Mouse (Mus musculus) midbrain, postnatal 0 days (tissue): ENCODE results near the gene Lsm3. TPM values are rescaled to one million over a fixed set of nuclear protein-coding genes. Genes with fewer than 3 reads are reported as not detected.
"Not testable (repeated sequence)": the region's sequence is repeated elsewhere in the genome, so short reads cannot be mapped to it uniquely, and the experiment has no call there.

ENCODE experiments used
- ATAC-seq: fragments of 200-750 bp; cut with Nextera tagmentation; 2 replicates; pipeline ENCODE4 v1.8.0; 2017; ENCODE audit warnings: moderate number of reproducible peaks, mild to moderate bottlenecking, moderate TSS enrichment, moderate library complexity; ENCODE audit not compliant: low FRiP score
- DNase-seq: peaks from one replicate; pipeline ENCODE4 v3.0.0-alpha.2; 2015; ENCODE audit warnings: low spot score
- H3K27ac ChIP-seq: fragments of 300-500 bp; sonication (generic); 2 replicates; pipeline ENCODE4 v1.5.1; 2014; ENCODE audit warnings: low read depth, mild to moderate bottlenecking, low read length, mixed read lengths
- H3K27me3 ChIP-seq: fragments of 300-500 bp; sonication (generic); 2 replicates; pipeline ENCODE4 v1.6.1; 2014; ENCODE audit warnings: low read length, control low read depth, mixed read lengths; ENCODE audit not compliant: insufficient read depth
- H3K36me3 ChIP-seq: fragments of 300-500 bp; sonication (generic); 2 replicates; pipeline ENCODE4 v1.6.1; 2014; ENCODE audit warnings: low read length, control low read depth, mixed read lengths; ENCODE audit not compliant: insufficient read depth
- H3K4me1 ChIP-seq: fragments of 300-500 bp; sonication (generic); 2 replicates; pipeline ENCODE4 v1.6.1; 2014; ENCODE audit warnings: mild to moderate bottlenecking, control low read depth, antibody characterized with exemption, low read length, mixed read lengths; ENCODE audit not compliant: insufficient read depth
- H3K4me2 ChIP-seq: fragments of 300-500 bp; sonication (generic); 2 replicates; pipeline ENCODE4 v1.6.1; 2014; ENCODE audit warnings: low read depth, mild to moderate bottlenecking, low read length, mixed read lengths; ENCODE audit not compliant: poor library complexity, severe bottlenecking
- H3K4me3 ChIP-seq: fragments of 300-500 bp; sonication (generic); 2 replicates; pipeline ENCODE4 v1.5.1; 2014; ENCODE audit warnings: low read depth, mild to moderate bottlenecking, low read length, moderate library complexity
- H3K9ac ChIP-seq: fragments of 300-500 bp; sonication (generic); replicated peaks from 2 replicates; pipeline ENCODE4 v1.6.1; 2014; ENCODE audit warnings: mild to moderate bottlenecking, low read length, moderate library complexity, mixed read lengths; ENCODE audit not compliant: poor library complexity, severe bottlenecking
- H3K9me3 ChIP-seq: fragments of 300-500 bp; sonication (generic); 2 replicates; pipeline ENCODE4 v1.6.1; 2016; ENCODE audit warnings: low read length, control low read depth
- CTCF ChIP-seq: IDR thresholded peaks from 2 replicates; pipeline ENCODE4 v1.5.1; 2016; ENCODE audit warnings: antibody characterized with exemption, mild to moderate bottlenecking
- WGBS: fragments of 180-500 bp; shearing (Covaris S2); extraction: QIAGEN DNeasy Blood & Tissue Kit; methylation state at CpG from one replicate; pipeline ENCODE4 v1.1.7; 2014; 5-methylcytosine and 5-hydroxymethylcytosine counted together
- polyA plus RNA-seq: library from polyadenylated mRNA; unstranded; fragments of >200 nt; fragmentation: Nextera tagmentation; extraction: Ambion mirVana; gene quantifications from 2 replicates; pipeline ENCODE4 v1.2.1, GENCODE M21; 2015
- total RNA-seq: library from RNA; depleted of rRNA; stranded (reverse); fragments of >200 nt; gene quantifications from 2 replicates; pipeline ENCODE4 v1.2.3, GENCODE M21; 2014; rRNA removed

The Lsm3 gene
- 38.6 and 53.8 TPM in 2 replicates for total RNA-seq
- 169 and 170 TPM in 2 replicates for polyA plus RNA-seq

DNA sequence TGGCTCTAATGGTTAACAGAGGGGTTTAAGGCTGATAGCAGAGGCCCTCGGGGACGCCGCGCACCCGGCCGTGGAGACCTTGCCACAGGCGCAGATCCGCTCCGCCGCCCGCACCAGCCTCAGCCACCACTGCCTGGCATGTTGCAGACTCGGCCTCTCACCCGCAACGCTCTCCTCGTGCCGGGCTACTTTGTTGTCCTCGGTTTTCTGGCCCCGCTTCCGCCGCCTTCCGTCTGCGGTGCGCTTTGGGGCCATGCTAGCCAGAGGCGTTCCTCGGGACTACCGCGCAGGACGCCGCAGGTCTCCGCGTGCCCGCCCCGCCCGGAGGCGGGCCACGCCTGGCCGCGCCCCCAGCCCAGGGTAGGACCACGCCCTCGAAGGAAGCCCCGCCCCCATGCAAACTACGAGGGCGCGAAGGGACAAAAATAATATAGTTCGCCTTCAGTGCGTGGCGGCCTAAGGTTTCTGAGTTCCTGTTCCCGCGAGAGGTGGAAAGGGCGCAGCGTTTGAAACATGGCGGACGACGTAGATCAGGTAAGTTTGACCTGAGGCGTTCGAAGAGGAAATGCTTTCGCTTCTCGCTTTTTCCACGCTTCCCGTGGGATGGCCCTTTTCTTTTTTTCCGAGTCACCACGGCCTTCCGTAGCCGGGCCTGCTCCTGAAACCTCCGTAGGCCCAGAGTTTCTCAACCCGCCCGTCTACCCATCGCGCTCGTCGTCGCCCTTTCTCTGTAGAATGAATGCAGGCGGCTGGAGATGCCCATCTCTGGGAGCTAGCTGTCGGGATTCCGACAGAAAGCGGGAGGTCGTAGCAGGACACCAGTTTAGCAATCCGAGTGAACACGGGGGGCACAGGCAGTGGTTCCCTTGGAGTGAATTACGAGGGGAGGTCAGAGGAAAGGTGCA is at the start of gene Lsm3, which contains the start of gene Xpc:
Lsm3 (plus strand) TSS at position 384 of the 905 bp plus-strand sequence.
Xpc (minus strand) TSS at position 344 of the 905 bp plus-strand sequence.
- H3K9me3 ChIP-seq: no peaks in the 10 kb centered on the region
- DNase-seq: peak; percentile 96
- WGBS: under 1% methylated on average over 80 of the region's 80 CpGs
- TF ChIP-seq CTCF: peak; percentile 14
- H3K27me3 ChIP-seq: no peaks in the 10 kb centered on the region
- ATAC-seq: peak; percentile 95
- peaks cover 24% of the 10 kb centered on the region for H3K36me3 ChIP-seq
- peak within 1 kb of the TSS; percentile 87 for H3K9ac ChIP-seq
- peak within 1 kb of the TSS; percentile 76 for H3K27ac ChIP-seq
- H3K4me1 ChIP-seq: no peaks in the 10 kb centered on the region
- peak within 1 kb of the TSS; percentile 87 for H3K4me3 ChIP-seq
- H3K4me2 ChIP-seq: peak within 1 kb of the TSS; percentile 87

GRCm38 (mm10) chr6:91467106-91467505 is 48.6 kb upstream of the Lsm3 start:
- no peak for TF ChIP-seq CTCF
- Histone ChIP-seq H3K4me2 (no peak overlapping the region), H3K9me3 (no peaks in the 10 kb centered on the region), H3K27ac (no peak overlapping the region), H3K9ac (no peak overlapping the region), H3K4me1 (peaks cover 3% of the 10 kb centered on the region; the same call in 1 of the 2 replicates), H3K27me3 (no peaks in the 10 kb centered on the region), H3K4me3 (no peak overlapping the region), H3K36me3 (peaks cover 48% of the 10 kb centered on the region)
- 88% methylated on average over 1 of the region's 1 CpGs for WGBS
- ATAC-seq (no peak), DNase-seq (no peak)

- peaks cover 13% of the 10 kb centered on the region for H3K4me1 ChIP-seq
- peaks cover 23% of the 10 kb centered on the region for H3K36me3 ChIP-seq
- no peak for TF ChIP-seq CTCF
- no peak overlapping the region for H3K9ac ChIP-seq
- no peaks in the 10 kb centered on the region for H3K9me3 ChIP-seq
- DNase-seq (no peak), ATAC-seq (no peak)
- no peak overlapping the region for H3K4me2 ChIP-seq
- no peak overlapping the region for H3K4me3 ChIP-seq
- H3K27me3 ChIP-seq: no peaks in the 10 kb centered on the region
- WGBS: 97% methylated on average over 2 of the region's 2 CpGs
- H3K27ac ChIP-seq: no peak overlapping the region
Measured at GRCm38 (mm10) chr6:91470712-91471111, 45.0 kb upstream of the Lsm3 start.

- not testable (repeated sequence) for H3K27me3 ChIP-seq, H3K27ac ChIP-seq, DNase-seq, H3K4me2 ChIP-seq, H3K4me3 ChIP-seq, H3K9ac ChIP-seq, H3K9me3 ChIP-seq, ATAC-seq
- 98% methylated on average over 3 of the region's 3 CpGs for WGBS
- peaks cover 13% of the 10 kb centered on the region for H3K4me1 ChIP-seq
- peaks cover 16% of the 10 kb centered on the region for H3K36me3 ChIP-seq
Measured at GRCm38 (mm10) chr6:91471427-91471826, 44.3 kb upstream of the Lsm3 start.

DNA sequence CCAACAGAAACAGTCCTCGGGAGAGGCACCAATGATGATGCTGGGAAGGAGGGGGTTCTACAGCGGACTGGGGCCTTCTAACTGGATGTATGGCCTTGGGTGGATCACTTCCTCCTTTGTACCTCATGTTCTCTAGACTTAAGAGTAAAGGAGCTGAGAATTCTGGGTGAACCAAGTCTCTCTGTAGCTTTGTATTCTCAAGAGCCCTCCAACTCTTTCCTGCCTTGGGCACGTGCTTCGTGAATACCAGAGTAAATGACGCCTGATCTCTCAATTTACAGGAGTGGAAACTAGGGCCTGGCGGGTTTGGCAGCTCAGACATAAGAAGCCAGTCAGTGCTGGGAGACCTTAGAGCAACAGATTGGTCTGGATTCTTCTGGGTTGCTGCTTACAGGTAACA is 43.4 kb upstream of the Lsm3 start:
- DNase-seq (peak; percentile 9), ATAC-seq (no peak)
- Histone ChIP-seq H3K4me1 (peaks cover 13% of the 10 kb centered on the region), H3K27ac (peak overlapping the region; percentile 18; the same call in 1 of the 2 replicates), H3K9ac (peak overlapping the region; percentile 77), H3K27me3 (no peaks in the 10 kb centered on the region), H3K9me3 (no peaks in the 10 kb centered on the region), H3K4me3 (peak overlapping the region; percentile 85), H3K4me2 (peak overlapping the region; percentile 64), H3K36me3 (peaks cover 9% of the 10 kb centered on the region)
- no peak for TF ChIP-seq CTCF
- 26% methylated on average over 6 of the region's 6 CpGs for WGBS
